Mouse (Mus musculus): Measurements from ENCODE around the gene Ugt1a2.

Ugt1a2 gene

DNA sequence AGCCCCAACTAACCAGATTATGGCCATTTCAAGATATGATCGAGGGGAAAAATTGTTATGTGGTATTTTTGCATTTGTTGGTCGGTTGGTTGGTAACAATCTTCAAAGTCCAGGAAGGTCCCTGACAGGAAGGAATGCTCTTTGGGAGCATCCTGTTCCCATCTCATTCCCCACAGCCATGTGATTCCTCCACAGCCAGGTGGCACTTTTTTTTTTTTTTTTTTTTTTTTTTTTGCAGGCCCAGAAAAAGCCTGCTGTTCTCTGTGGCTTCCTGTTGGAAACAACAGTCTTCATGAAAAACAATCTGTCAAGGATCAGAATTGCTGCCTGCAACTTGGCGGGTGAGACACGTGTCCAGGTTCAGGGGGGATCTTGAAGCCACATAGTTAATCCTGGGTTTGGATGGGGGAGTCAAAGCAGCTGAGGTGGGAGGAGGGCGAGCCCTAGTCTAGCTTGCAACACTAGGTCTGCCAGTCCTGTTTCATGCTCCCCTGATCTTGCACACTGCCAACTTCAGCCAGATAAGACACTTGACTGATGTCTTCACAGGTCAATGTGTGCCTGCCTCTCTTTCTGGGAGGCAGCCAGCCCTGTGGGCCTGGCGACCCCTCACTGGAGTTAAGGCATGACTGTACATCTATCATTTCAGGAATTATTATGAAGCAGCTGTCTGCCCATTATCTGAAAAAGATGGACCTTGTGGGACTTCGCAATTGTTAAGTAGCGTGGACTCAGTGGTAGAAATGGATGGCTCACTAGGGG lies 58.7 kb downstream of the Ugt1a2 start:
- peak; percentile 60 for DNase-seq

DNA sequence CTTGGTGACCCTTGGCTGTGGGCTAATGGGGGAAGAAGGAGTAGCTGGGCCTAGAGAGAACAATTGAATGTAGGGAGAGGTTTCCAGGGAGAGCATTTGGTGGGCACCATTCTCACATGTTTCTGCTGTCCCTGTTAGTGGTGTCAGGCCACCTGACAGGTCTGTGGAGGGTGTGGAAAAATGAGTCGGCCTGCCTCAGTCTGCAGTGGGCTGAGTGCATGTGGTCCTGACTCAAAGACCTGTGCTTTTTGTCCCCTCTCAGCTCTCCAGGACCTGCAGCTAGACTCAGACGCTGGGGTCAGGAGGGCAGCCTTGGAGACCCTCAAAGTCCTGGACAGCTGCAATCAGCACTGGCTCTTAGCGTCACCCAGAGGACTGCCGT lies 59.2 kb downstream of the Ugt1a2 start:
- DNase-seq, result no peak

DNA sequence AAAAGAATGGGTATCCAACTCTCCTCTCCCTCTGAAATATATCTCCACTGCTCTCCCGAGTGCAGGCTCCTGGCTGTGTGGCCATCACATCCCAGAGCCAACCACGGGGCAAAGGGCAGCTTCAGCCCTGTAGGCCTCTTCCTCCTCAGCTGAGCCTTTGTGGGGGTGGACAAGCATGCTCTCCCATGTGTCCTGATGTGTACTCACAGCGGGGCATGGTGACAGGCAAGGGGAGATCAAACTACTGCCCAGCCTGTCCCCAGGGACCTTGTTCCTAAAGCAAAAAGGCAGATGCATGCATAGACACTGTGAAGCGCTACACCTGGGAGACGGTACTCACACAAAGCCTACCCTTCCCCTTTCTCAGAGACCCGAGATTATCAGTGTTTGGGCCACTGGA lies 59.7 kb downstream of the Ugt1a2 start:
- DNase-seq, result peak; percentile 53

DNA sequence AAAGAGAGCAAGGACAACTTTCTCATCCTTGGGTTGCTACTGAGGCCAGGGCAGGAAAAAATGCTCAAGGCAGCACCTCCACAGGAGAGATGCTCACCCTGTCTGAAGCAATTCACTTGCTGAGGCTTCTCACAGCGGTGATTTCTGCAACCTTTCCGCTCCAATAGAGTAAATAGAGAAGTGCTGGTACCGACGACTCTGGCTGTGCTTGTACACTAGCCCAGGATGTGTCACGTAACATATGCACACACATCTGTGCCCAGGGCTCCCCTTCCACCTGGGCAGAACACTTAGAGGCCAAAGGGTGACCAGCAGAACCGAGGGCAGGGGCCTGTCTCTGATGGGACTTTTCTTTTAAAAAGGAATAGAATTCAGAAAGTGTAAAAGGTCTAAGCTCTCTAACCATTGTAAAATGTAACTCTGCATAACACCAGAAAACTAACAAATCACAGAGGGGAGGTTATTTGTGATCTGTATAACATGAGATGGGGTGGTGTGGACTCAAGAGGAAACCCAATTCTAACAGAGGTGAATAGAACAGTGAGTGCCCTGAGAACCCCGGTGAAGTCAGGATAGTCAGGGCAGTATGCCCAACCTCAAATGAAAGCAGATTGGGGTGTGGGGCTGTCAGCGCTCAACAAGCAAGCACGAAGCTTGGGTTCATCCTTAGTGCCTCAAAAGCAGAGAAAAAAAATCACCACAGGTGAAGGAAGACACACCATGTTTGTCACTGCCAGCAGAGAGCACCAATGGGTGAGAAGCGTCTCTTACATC lies 60.4 kb downstream of the Ugt1a2 start:
- no peak for DNase-seq

DNA sequence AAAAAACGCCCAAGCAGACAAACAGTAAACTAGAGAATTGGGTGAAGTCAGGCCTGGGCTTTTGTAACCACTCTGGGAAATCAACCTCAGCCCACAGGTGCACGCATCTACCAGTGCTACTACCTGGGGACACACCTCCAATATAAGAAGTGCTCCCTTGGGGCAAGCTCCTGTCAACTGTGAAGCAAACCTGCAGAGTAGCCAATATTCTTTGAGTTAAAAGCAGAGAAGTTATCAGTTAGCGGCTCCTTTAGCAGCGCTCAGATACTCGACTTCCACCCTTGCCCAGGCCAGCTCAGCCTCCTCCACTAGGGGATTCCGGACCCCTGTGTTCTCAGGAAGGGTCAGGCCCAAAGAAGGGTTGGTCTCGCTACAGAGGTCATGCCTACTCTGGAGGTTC lies 61.3 kb downstream of the Ugt1a2 start:
- no peak for DNase-seq

DNA sequence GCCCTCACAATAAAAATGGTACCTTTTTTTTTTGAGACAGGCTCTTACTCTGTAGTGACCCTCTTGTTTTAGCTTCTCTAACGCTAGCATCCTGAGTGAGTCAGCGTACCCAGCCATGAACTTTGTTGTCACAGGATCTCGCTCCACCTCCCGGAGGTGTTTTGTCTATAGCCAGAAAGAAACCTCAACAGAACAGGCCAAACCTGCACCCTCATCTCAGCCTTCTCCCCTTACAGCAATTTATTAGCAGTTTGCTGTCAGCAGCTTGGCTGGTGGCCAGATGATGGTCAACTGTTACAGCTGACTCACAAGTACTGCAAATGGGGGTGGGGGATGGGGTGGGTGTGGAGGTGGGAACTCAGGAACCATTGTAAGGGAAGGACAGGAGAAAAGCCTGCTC lies 61.9 kb downstream of the Ugt1a2 start:
- no peak for DNase-seq

DNA sequence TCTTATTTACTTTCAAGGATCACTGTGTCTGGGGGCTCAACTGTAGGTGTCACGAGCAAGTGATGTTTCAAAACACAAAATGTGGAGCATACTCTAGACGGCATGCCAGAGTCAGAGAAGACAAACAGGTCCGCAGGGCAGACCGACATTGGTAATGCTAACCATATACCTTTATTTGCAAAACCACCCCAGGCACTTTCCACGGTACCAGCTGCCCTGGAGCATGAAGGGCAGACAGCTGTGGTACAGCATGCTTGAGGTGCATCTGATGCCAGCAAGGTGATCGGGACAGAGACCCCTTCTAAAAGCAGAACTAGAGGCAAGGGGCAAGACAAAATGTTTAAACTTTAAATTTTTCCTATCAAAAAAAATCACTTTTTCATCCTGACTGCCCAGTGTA lies 62.6 kb downstream of the Ugt1a2 start:
- DNase-seq, result no peak

DNA sequence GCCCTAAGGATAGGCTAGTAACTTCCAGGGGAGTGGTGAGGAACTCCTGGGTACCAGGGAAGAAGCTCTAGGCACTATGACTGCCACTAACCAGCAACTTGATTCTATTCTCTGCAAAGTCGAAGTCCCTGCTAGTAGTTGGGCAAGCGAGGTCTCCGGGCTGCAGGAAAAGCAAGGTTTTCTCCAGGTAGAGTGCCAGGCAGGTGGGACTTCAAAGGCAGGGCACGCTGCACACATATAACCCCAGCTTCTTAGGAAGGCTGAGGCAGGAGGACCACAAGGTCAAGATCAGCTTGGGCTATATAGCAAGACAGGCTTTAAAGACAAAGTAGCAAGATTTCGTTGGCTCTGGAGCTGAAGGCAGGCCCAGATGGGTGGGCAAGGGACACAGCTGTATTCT lies 63.4 kb downstream of the Ugt1a2 start:
- DNase-seq, result no peak

DNA sequence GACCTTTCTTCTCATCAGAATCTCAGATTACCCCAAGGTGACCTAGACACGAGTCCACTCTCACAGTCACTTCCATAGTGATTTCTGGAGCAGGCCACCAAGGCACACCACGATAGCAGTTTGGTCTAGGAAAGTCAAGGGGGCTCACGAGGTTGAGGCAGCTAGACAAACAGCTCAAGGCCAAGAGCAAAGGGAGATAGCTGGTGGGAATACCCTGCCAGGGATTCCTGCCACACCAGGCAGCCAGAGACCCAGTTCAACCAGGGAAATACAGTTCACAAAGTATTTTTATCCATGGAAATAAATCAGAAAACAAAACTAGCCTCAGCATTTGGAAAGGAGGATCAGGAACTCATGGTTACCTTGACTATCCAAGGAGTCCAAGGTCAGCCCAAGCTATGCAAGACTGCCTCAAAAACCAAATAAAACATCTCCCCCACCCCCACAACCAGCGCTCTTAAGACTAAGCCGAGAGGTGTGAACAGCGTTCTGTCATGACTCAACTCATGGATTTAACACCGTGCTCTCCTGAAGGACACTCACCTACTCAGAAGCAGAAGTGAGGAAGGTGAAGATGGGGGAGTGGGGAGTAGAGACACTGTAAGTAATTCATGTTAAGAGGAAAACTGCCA lies 64.0 kb downstream of the Ugt1a2 start:
- DNase-seq, result no peak

DNA sequence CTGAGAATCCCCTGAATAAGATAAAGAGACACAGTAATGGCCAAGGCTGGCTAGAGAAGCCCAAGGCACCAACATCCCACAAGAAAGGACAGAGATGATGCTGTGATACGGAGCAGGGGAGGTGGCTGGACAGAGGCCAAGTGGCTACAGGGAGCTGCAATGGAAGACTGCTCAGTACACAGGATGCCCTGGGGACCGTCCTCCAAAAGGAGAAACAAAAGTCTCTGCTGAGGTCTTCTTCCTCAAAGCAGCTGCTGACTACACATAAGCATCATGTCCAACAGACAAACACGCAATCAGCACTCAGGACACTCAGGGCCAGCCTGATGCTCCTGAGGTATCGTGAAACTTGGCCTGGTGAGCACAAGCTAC lies 64.5 kb downstream of the Ugt1a2 start:
- DNase-seq, result no peak

DNA sequence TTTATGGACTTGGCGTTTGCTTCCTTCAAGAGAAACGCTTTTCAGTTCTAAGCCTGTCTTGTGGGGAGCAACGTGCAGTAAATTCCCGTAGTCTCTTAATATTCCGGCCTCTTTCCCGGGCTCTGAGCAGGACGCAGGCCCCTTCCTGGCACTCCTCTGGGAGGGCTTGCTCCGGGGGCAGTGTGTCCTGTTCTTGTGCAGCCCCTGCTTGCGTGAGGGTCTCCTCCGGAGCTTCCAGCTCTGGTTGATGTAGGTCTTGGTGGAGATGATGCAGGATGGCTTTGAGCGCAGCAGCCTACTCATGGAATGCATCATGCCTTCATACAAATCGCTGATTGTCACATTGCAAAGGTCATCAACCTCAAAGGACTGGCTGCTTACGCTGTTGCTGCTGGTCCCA lies 65.7 kb downstream of the Ugt1a2 start:
- no peak for DNase-seq

DNA sequence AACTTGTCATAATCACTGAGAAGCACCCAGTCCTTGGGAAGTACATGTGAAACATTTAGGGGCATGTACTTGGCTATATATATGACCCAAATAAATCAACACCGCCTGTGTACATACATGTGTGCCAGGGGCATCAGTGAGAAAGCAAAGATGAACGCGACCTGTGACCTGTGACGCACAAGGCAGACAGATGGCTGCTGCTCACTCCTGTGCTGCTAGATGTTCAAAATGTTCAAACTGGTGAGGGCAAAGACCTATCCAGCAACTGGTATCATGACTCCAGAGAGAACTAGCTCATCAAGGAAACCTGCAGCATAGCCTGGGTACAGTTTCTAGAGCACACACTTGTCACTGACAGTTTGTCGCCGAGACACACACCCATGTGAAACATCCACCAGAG lies 67.1 kb downstream of the Ugt1a2 start:
- DNase-seq, result peak; percentile 13

DNA sequence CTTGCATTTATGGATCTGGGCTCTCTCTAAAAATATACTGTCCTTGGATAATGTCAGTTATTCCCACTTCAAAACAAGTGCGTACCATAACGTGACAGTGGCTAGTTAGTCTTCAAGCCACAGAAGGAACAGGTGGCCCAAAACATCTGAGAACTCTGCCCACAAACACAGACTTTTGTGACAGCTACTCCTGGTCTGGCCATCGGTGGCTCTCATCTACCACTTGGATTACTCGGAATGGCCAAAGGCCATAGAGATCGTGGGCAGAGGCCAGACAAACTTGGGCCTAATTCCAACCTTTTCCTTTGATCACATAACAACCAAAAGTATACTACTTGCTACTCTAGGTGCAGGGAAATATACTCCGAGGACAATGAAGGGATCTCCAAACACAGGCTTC lies 67.7 kb downstream of the Ugt1a2 start:
- DNase-seq, result peak; percentile 14
